Mouse (Mus musculus) G1E (cell line): ENCODE measurements around the gene Nars2.

ENCODE experiments used
- CTCF ChIP-seq: IDR thresholded peaks from 2 replicates; pipeline ENCODE4 v1.5.1; 2012; ENCODE audit warnings: low read depth, low read length, inconsistent platforms, mixed read lengths
- GATA1 ChIP-seq: IDR thresholded peaks from 2 replicates; pipeline ENCODE4 v1.6.1; 2012; ENCODE audit warnings: borderline replicate concordance, low read length, inconsistent platforms, mixed read lengths

DNA sequence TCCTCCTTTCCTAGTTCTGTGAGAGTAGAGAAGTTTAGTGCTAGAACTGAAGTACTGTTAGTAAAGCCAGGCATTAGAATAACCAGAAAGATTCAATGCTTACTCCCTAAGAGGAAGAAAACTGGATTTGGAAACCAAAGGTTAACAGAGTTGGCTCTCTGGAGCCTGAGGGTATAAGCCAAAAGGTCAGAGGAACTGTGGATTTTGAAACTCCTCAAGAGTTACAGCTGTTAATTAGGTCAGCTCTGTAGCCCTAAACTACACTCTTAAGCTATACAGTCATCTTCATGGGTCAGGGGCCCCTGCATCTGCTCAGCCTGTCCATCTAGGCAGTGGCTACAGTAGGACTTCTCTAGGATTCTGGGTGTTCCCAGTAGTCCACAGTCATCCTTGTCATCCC is 125.7 kb downstream of the Nars2 start:
- TF ChIP-seq CTCF: no peak
- TF ChIP-seq GATA1: no peak
